Mouse (Mus musculus): ENCODE measurements at regions not wholly inside any gene's neighbourhood (a gene's known extent, or its start where the extent isn't known, plus 50 kb on each side); places are given as distances from the start of the nearest gene placed in this dataset.

GRCm38 (mm10) chr19:28095620-28096019 lies 84.7 kb upstream of the Rfx3 start:
- no peak for DNase-seq

GRCm38 (mm10) chr19:28092252-28092651 lies 81.3 kb upstream of the Rfx3 start:
- peak; percentile 51 for DNase-seq

GRCm38 (mm10) chr19:28087607-28088546 lies 76.9 kb upstream of the Rfx3 start:
- peak; percentile 84 for DNase-seq

- DNase-seq, result no peak
Observed at GRCm38 (mm10) chr19:28070386-28070785, 59.4 kb upstream of the Rfx3 start.

Measured in layer of hippocampus, adult 9-11 months (tissue).